Mouse (Mus musculus) intestine, embryonic 16.5 days (tissue): Measurements from ENCODE around the gene Tmem139. TPM values are rescaled to one million over a fixed set of nuclear protein-coding genes. Genes with fewer than 3 reads are reported as not detected.

Experiments used
- ATAC-seq: fragments of 200-750 bp; cut with Nextera tagmentation; 2 replicates; pipeline ENCODE4 v1.8.0; 2017; ENCODE audit warnings: moderate TSS enrichment, moderate library complexity
- H3K27ac ChIP-seq: fragments of 300-500 bp; sonication (generic); 2 replicates; pipeline ENCODE4 v1.5.1; 2014; ENCODE audit warnings: mild to moderate bottlenecking, low read length
- H3K27me3 ChIP-seq: fragments of 300-500 bp; sonication (generic); replicated peaks from 2 replicates; pipeline ENCODE4 v1.6.1; 2014; ENCODE audit warnings: low read length, control low read depth, mixed read lengths; ENCODE audit not compliant: control insufficient read depth, insufficient read depth
- H3K36me3 ChIP-seq: fragments of 300-500 bp; sonication (generic); 2 replicates; pipeline ENCODE4 v1.6.1; 2014; ENCODE audit warnings: low read length, control low read depth; ENCODE audit not compliant: control insufficient read depth, insufficient read depth
- H3K4me1 ChIP-seq: fragments of 300-500 bp; sonication (generic); 2 replicates; pipeline ENCODE4 v1.6.1; 2014; ENCODE audit warnings: low read length, control low read depth, mixed read lengths; ENCODE audit not compliant: control insufficient read depth, insufficient read depth
- H3K4me2 ChIP-seq: fragments of 300-500 bp; sonication (generic); 2 replicates; pipeline ENCODE4 v1.6.1; 2014; ENCODE audit warnings: low read depth, low read length, control low read depth
- H3K4me3 ChIP-seq: fragments of 300-500 bp; sonication (generic); 2 replicates; pipeline ENCODE4 v1.5.1; 2014; ENCODE audit warnings: mild to moderate bottlenecking, low read length
- H3K9ac ChIP-seq: fragments of 300-500 bp; sonication (generic); 2 replicates; pipeline ENCODE4 v1.6.1; 2014; ENCODE audit warnings: low read depth, low read length
- H3K9me3 ChIP-seq: fragments of 300-500 bp; sonication (generic); 2 replicates; pipeline ENCODE4 v1.6.1; 2016; ENCODE audit warnings: low read length, control low read depth; ENCODE audit not compliant: control insufficient read depth
- WGBS: fragments of 180-500 bp; shearing (Covaris S2); extraction: QIAGEN DNeasy Blood & Tissue Kit; methylation state at CpG from one replicate; pipeline ENCODE4 v1.1.7; 2014; 5-methylcytosine and 5-hydroxymethylcytosine counted together
- polyA plus RNA-seq: library from polyadenylated mRNA; unstranded; fragments of >200 nt; fragmentation: Nextera tagmentation; extraction: Ambion mirVana; gene quantifications from 2 replicates; pipeline ENCODE4 v1.2.1, GENCODE M21; 2015

Tmem139 gene
- polyA plus RNA-seq, 1 experiment from 2014 or later = 19.5 TPM

GRCm38 (mm10) chr6:42309816-42310378 lies 48.1 kb downstream of the Tmem139 start:
- ATAC-seq = peak; percentile 50
- H3K36me3 ChIP-seq = no peaks in the 10 kb centered on the region
- H3K27ac ChIP-seq = no peak overlapping the region
- H3K4me2 ChIP-seq = no peak overlapping the region
- H3K27me3 ChIP-seq = no peaks in the 10 kb centered on the region
- H3K9ac ChIP-seq = no peak overlapping the region
- WGBS = 50% methylated on average over 8 of the region's 8 CpGs
- no peaks in the 10 kb centered on the region for H3K9me3 ChIP-seq
- no peak overlapping the region for H3K4me3 ChIP-seq
- H3K4me1 ChIP-seq = no peaks in the 10 kb centered on the region

- no peak overlapping the region for H3K4me3 ChIP-seq
- H3K4me2 ChIP-seq = no peak overlapping the region
- H3K36me3 ChIP-seq = no peaks in the 10 kb centered on the region
- H3K9me3 ChIP-seq = no peaks in the 10 kb centered on the region
- peak; percentile 61 for ATAC-seq
- no peak overlapping the region for H3K9ac ChIP-seq
- 87% methylated on average over 2 of the region's 2 CpGs for WGBS
- no peaks in the 10 kb centered on the region for H3K4me1 ChIP-seq
- no peak overlapping the region for H3K27ac ChIP-seq
- H3K27me3 ChIP-seq = no peaks in the 10 kb centered on the region
Measured at GRCm38 (mm10) chr6:42310427-42311053, 48.8 kb downstream of the Tmem139 start.

Other genes with a start within 250 kb of the Tmem139 start
- not detected in 2 replicates for gene Sva, start 223.6 kb upstream of the Tmem139 start, polyA plus RNA-seq
- not detected in 2 replicates for gene Tas2r139, start 121.0 kb upstream of the Tmem139 start, polyA plus RNA-seq
- gene Tas2r144, start 46.6 kb upstream of the Tmem139 start, polyA plus RNA-seq = not detected in 2 replicates
- gene Gstk1, start 16.0 kb upstream of the Tmem139 start, polyA plus RNA-seq = 27.4 and 27.7 TPM in 2 replicates
- 39.5 and 39.9 TPM in 2 replicates for gene Casp2, start 3.0 kb downstream of the Tmem139 start, polyA plus RNA-seq
- 0.20 and 0.23 TPM in 2 replicates for gene Clcn1, start 24.7 kb downstream of the Tmem139 start, polyA plus RNA-seq
- gene Fam131b, start 62.7 kb downstream of the Tmem139 start, polyA plus RNA-seq = 0.12 and 0.21 TPM in 2 replicates
- 83.5 and 86.5 TPM in 2 replicates for gene Zyx, start 87.7 kb downstream of the Tmem139 start, polyA plus RNA-seq
- 10.0 and 11.3 TPM in 2 replicates for gene Epha1, start 111.3 kb downstream of the Tmem139 start, polyA plus RNA-seq
- not detected in 2 replicates for gene Tas2r143, start 138.3 kb downstream of the Tmem139 start, polyA plus RNA-seq
- not detected in 2 replicates for gene Tas2r135, start 143.5 kb downstream of the Tmem139 start, polyA plus RNA-seq
- not detected in 2 replicates for gene Tas2r126, start 172.6 kb downstream of the Tmem139 start, polyA plus RNA-seq
- gene Olfr458, start 203.2 kb downstream of the Tmem139 start, polyA plus RNA-seq = not detected in 2 replicates
- gene Olfr457, start 214.4 kb downstream of the Tmem139 start, polyA plus RNA-seq = 0.04 TPM in 1 of 2 replicates, not detected in the other
- gene Olfr456, start 225.2 kb downstream of the Tmem139 start, polyA plus RNA-seq = not detected in 2 replicates